Mouse (Mus musculus): ENCODE results near the gene Pla2g1b.
"Not testable (repeated sequence)": the region's sequence is repeated elsewhere in the genome, so short reads cannot be mapped to it uniquely, and the experiment has no call there.

Gene Pla2g1b

GRCm38 (mm10) chr5:115507267-115507980 lies 41.4 kb downstream of the Pla2g1b start:
- no peak for DNase-seq

- DNase-seq = peak; percentile 78
Measured at GRCm38 (mm10) chr5:115507981-115508858, 42.2 kb downstream of the Pla2g1b start.

- no peak for DNase-seq
Measured at GRCm38 (mm10) chr5:115508859-115509147, 42.7 kb downstream of the Pla2g1b start.

GRCm38 (mm10) chr5:115509321-115509761 lies 43.3 kb downstream of the Pla2g1b start:
- DNase-seq = peak; percentile 55

- no peak for DNase-seq
Measured at GRCm38 (mm10) chr5:115509790-115510689, 44.0 kb downstream of the Pla2g1b start.

GRCm38 (mm10) chr5:115512375-115512774 lies 46.3 kb downstream of the Pla2g1b start:
- no peak for DNase-seq

GRCm38 (mm10) chr5:115513246-115513645 lies 47.2 kb downstream of the Pla2g1b start:
- no peak for DNase-seq

GRCm38 (mm10) chr5:115513721-115514120 lies 47.7 kb downstream of the Pla2g1b start:
- no peak for DNase-seq

- DNase-seq = no peak
Measured at GRCm38 (mm10) chr5:115514346-115514745, 48.3 kb downstream of the Pla2g1b start.

GRCm38 (mm10) chr5:115514896-115515587 lies 49.0 kb downstream of the Pla2g1b start:
- peak; percentile 95 for DNase-seq

GRCm38 (mm10) chr5:115516081-115516907 lies 50.2 kb downstream of the Pla2g1b start:
- DNase-seq = peak; percentile 85

GRCm38 (mm10) chr5:115516908-115517307 lies 50.8 kb downstream of the Pla2g1b start:
- no peak for DNase-seq

- DNase-seq = no peak
Measured at GRCm38 (mm10) chr5:115517501-115517900, 51.4 kb downstream of the Pla2g1b start.

GRCm38 (mm10) chr5:115518214-115518613 lies 52.2 kb downstream of the Pla2g1b start:
- not testable (repeated sequence) for DNase-seq

GRCm38 (mm10) chr5:115520325-115520869 lies 54.3 kb downstream of the Pla2g1b start:
- no peak for DNase-seq

- DNase-seq = peak; percentile 84
Measured at GRCm38 (mm10) chr5:115521553-115522461, 55.7 kb downstream of the Pla2g1b start.

- no peak for DNase-seq
Measured at GRCm38 (mm10) chr5:115522531-115522930, 56.5 kb downstream of the Pla2g1b start.

- DNase-seq = no peak
Measured at GRCm38 (mm10) chr5:115522981-115523499, 57.0 kb downstream of the Pla2g1b start.

- peak; percentile 74 for DNase-seq
Measured at GRCm38 (mm10) chr5:115523971-115524370, 57.9 kb downstream of the Pla2g1b start.

All from lung, postnatal 36 days (tissue).